Mouse (Mus musculus) hindbrain, postnatal 0 days (tissue): ENCODE data around the gene Ankrd28. TPM values are rescaled to one million over a fixed set of nuclear protein-coding genes. Genes with fewer than 3 reads are reported as not detected.

ENCODE experiments used
- ATAC-seq: fragments of 200-750 bp; cut with Nextera tagmentation; 2 replicates; pipeline ENCODE4 v1.8.0; 2017; ENCODE audit warnings: mild to moderate bottlenecking, moderate TSS enrichment, moderate library complexity
- DNase-seq: peaks from one replicate; pipeline ENCODE4 v3.0.0-alpha.2; 2015; ENCODE audit warnings: low spot score
- H3K27ac ChIP-seq: fragments of 300-500 bp; sonication (generic); 2 replicates; pipeline ENCODE4 v1.5.1; 2014; ENCODE audit warnings: mild to moderate bottlenecking
- H3K27me3 ChIP-seq: fragments of 300-500 bp; sonication (generic); 2 replicates; pipeline ENCODE4 v1.6.1; 2014; ENCODE audit warnings: low read length, mixed read lengths; ENCODE audit not compliant: insufficient read depth
- H3K36me3 ChIP-seq: fragments of 300-500 bp; sonication (generic); 2 replicates; pipeline ENCODE4 v1.6.1; 2014; ENCODE audit warnings: low read length, mixed read lengths; ENCODE audit not compliant: insufficient read depth
- H3K4me1 ChIP-seq: fragments of 300-500 bp; sonication (generic); 2 replicates; pipeline ENCODE4 v1.6.1; 2014; ENCODE audit warnings: antibody characterized with exemption, low read length, mixed read lengths; ENCODE audit not compliant: insufficient read depth
- H3K4me2 ChIP-seq: fragments of 300-500 bp; sonication (generic); 2 replicates; pipeline ENCODE4 v1.6.1; 2014; ENCODE audit warnings: low read depth, mild to moderate bottlenecking, low read length, moderate library complexity, mixed read lengths
- H3K4me3 ChIP-seq: fragments of 300-500 bp; sonication (generic); 2 replicates; pipeline ENCODE4 v1.5.1; 2014; ENCODE audit warnings: low read length
- H3K9ac ChIP-seq: fragments of 300-500 bp; sonication (generic); replicated peaks from 2 replicates; pipeline ENCODE4 v1.6.1; 2014; ENCODE audit warnings: mild to moderate bottlenecking, low read length, moderate library complexity, mixed read lengths
- H3K9me3 ChIP-seq: fragments of 300-500 bp; sonication (generic); 2 replicates; pipeline ENCODE4 v1.6.1; 2016; ENCODE audit warnings: low read length, mixed read lengths
- CTCF ChIP-seq: IDR thresholded peaks from 2 replicates; pipeline ENCODE4 v1.5.1; 2016; ENCODE audit warnings: antibody characterized with exemption, control low read depth, low read depth
- WGBS: fragments of 180-500 bp; shearing (Covaris S2); extraction: QIAGEN DNeasy Blood & Tissue Kit; methylation state at CpG from one replicate; pipeline ENCODE4 v1.1.7; 2014; 5-methylcytosine and 5-hydroxymethylcytosine counted together
- polyA plus RNA-seq: library from polyadenylated mRNA; unstranded; fragments of >200 nt; fragmentation: Nextera tagmentation; extraction: Ambion mirVana; gene quantifications from 2 replicates; pipeline ENCODE4 v1.2.1, GENCODE M21; 2015
- total RNA-seq: library from RNA; depleted of rRNA; stranded (reverse); fragments of >200 nt; gene quantifications from 2 replicates; pipeline ENCODE4 v1.2.3, GENCODE M21; 2014

Gene Ankrd28
- total and polyA plus RNA-seq, 2 experiments from 2014 or later, result 8.1 to 24.9 TPM

GRCm38 (mm10) chr14:31795535-31795934, 34.9 kb downstream of the Ankrd28 start:
- Histone ChIP-seq H3K9me3 (no peaks in the 10 kb centered on the region), H3K4me2 (no peak overlapping the region), H3K4me3 (no peak overlapping the region), H3K4me1 (no peaks in the 10 kb centered on the region), H3K27me3 (no peaks in the 10 kb centered on the region), H3K9ac (no peak overlapping the region), H3K36me3 (no peaks in the 10 kb centered on the region), H3K27ac (no peak overlapping the region)
- DNase-seq (no peak), ATAC-seq (no peak)
- 60% methylated on average over 1 of the region's 1 CpGs for WGBS
- TF ChIP-seq CTCF, result no peak

- Histone ChIP-seq H3K4me1 (no peaks in the 10 kb centered on the region), H3K9ac (no peak overlapping the region), H3K27ac (no peak overlapping the region), H3K4me3 (no peak overlapping the region), H3K27me3 (no peaks in the 10 kb centered on the region), H3K36me3 (no peaks in the 10 kb centered on the region), H3K4me2 (no peak overlapping the region), H3K9me3 (no peaks in the 10 kb centered on the region)
- 37% methylated on average over 1 of the region's 1 CpGs for WGBS
- TF ChIP-seq CTCF, result no peak
- DNase-seq (no peak), ATAC-seq (no peak)
These were observed 35.7 kb downstream of the Ankrd28 start for GRCm38 (mm10) chr14:31794776-31795126.

DNA sequence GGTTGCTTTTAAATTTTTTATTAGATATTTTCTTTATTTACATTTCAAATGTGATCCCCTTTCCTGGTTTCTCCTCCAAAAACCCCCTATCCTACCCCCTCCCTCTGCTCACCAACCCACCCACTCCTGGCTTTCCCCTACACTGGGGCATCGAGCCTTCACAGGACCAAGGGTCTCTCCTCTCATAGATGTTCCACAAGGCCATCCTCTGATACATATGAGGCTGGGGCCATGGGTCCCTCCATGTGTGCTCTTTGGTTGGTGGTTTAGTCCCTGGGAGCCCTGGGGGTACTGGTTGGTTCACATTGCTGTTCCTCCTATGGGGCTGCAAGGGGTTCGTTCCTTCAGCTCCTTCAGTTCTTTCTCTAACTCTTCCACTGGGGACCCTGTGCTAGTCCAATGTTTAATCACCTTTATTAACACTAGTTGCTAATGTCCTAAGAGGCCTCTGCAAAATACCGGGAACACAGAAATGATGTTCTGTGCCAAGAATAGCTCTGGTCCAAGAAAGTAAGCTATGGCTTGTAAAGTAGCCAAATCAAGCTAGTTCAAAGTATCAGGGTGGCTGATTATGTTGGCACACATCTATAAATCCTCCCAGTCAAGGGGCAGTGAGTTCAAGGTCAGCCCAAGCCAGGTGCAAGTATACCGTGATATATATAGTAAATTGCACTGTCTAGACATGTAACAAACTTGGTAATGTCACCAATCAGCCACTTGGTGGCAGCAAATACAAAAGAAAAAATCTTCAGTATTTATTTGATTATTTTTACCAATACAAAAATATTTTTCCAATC, 36.3 kb downstream of the Ankrd28 start:
- TF ChIP-seq CTCF, result peak; percentile 68

GRCm38 (mm10) chr14:31790797-31791196, 39.7 kb downstream of the Ankrd28 start:
- DNase-seq, result peak; percentile 78
- H3K9me3 ChIP-seq, result no peaks in the 10 kb centered on the region
- H3K27me3 ChIP-seq, result no peaks in the 10 kb centered on the region
- no peaks in the 10 kb centered on the region for H3K4me1 ChIP-seq
- no peaks in the 10 kb centered on the region for H3K36me3 ChIP-seq
- WGBS, result 68% methylated on average over 1 of the region's 1 CpGs
- H3K4me3 ChIP-seq, result no peak overlapping the region
- H3K9ac ChIP-seq, result no peak overlapping the region
- peak; percentile 67 for TF ChIP-seq CTCF
- ATAC-seq, result no peak
- H3K27ac ChIP-seq, result no peak overlapping the region
- no peak overlapping the region for H3K4me2 ChIP-seq

More for the DNA sequence above, 36.3 kb downstream of the Ankrd28 start:
- no peak overlapping the region for H3K9ac ChIP-seq
- no peak overlapping the region for H3K4me2 ChIP-seq
- DNase-seq (peak; percentile 74), ATAC-seq (peak; percentile 86)
- no peaks in the 10 kb centered on the region for H3K9me3 ChIP-seq
- H3K27me3 ChIP-seq, result no peaks in the 10 kb centered on the region
- H3K4me1 ChIP-seq, result no peaks in the 10 kb centered on the region
- no peak overlapping the region for H3K27ac ChIP-seq
- 44% methylated on average over 4 of the region's 4 CpGs for WGBS
- H3K36me3 ChIP-seq, result no peaks in the 10 kb centered on the region
- no peak overlapping the region for H3K4me3 ChIP-seq

DNA sequence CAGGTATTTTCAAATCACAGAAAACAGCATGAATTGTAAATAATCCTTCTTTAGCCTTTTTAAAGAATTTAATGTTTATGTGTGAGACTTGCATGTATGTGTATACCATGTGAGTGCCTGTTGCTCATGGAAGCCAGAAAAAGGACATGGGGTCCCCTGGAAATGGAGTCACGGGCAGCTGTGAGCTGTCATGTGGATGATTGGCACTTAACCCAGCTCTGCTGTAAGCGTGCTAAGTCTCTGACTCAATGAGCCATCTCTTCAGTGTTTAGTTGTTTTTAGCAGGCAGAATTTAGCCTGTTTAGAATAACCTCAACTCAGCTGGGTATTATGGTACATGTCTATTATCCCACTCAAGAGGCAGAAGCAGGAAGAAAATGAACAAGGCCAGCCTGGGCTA, 43.5 kb downstream of the Ankrd28 start:
- ATAC-seq (no peak), DNase-seq (no peak)
- no peak for TF ChIP-seq CTCF
- no peak overlapping the region for H3K4me3 ChIP-seq
- H3K27me3 ChIP-seq, result no peaks in the 10 kb centered on the region
- no peak overlapping the region for H3K4me2 ChIP-seq
- WGBS, result 36% methylated on average over 2 of the region's 2 CpGs
- H3K27ac ChIP-seq, result no peak overlapping the region
- H3K9ac ChIP-seq, result no peak overlapping the region
- no peaks in the 10 kb centered on the region for H3K9me3 ChIP-seq
- no peaks in the 10 kb centered on the region for H3K4me1 ChIP-seq
- no peaks in the 10 kb centered on the region for H3K36me3 ChIP-seq

- 0 out of 2 replicates have a peak overlapping the region, but pooled peaks have one; percentile 32 for H3K27ac ChIP-seq
- TF ChIP-seq CTCF, result peak; percentile 38
- ATAC-seq, result no peak
- H3K4me3 ChIP-seq, result no peak overlapping the region
- no peak overlapping the region for H3K9ac ChIP-seq
- no peaks in the 10 kb centered on the region for H3K36me3 ChIP-seq
- no peaks in the 10 kb centered on the region for H3K9me3 ChIP-seq
- no peaks in the 10 kb centered on the region for H3K4me1 ChIP-seq
- H3K27me3 ChIP-seq, result no peaks in the 10 kb centered on the region
- no peak overlapping the region for H3K4me2 ChIP-seq
- DNase-seq, result no peak
These were observed 44.8 kb downstream of the Ankrd28 start for GRCm38 (mm10) chr14:31785681-31786080.

DNA sequence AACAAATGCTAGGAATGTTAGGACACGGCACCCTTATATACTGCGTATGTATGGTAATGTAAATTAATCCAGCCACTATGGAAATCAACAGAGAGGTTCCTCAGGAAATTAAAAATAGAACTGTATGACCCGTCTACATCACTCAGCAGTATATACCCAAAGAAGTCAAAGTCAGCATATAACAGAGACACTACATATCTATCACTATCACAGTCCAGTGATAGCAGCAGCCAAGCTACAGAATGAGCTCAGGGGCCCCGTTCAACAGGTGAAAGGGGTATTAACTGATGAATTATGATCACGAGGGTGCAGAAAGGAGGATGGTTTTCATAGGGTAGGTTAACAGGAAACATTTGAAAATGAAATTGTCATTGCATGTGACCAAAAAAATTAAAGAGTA, 45.5 kb downstream of the Ankrd28 start:
- H3K4me2 ChIP-seq, result no peak overlapping the region
- H3K9ac ChIP-seq, result no peak overlapping the region
- TF ChIP-seq CTCF, result no peak
- no peaks in the 10 kb centered on the region for H3K36me3 ChIP-seq
- no peaks in the 10 kb centered on the region for H3K4me1 ChIP-seq
- no peaks in the 10 kb centered on the region for H3K27me3 ChIP-seq
- no peak overlapping the region for H3K27ac ChIP-seq
- 90% methylated on average over 5 of the region's 5 CpGs for WGBS
- DNase-seq (no peak), ATAC-seq (no peak)
- H3K4me3 ChIP-seq, result no peak overlapping the region
- H3K9me3 ChIP-seq, result no peaks in the 10 kb centered on the region
